Mouse (Mus musculus) testis, adult 2 months (tissue): ENCODE measurements at regions not wholly inside any gene's neighbourhood (a gene's known extent, or its start where the extent isn't known, plus 50 kb on each side); places are given as distances from the start of the nearest gene placed in this dataset.

Experiments used
- H3K27ac ChIP-seq: fragments of 200-500 bp; 2 replicates; pipeline ENCODE4 v1.5.1; 2012; ENCODE audit warnings: low read depth, low read length; ENCODE audit not compliant: control insufficient read depth, insufficient read depth
- H3K27me3 ChIP-seq: fragments of 200-500 bp; 2 replicates; pipeline ENCODE4 v1.6.1; 2012; ENCODE audit warnings: mild to moderate bottlenecking, low read length, moderate library complexity; ENCODE audit not compliant: control insufficient read depth, insufficient read depth
- H3K36me3 ChIP-seq: fragments of 200-500 bp; 2 replicates; pipeline ENCODE4 v1.6.1; 2012; ENCODE audit warnings: mild to moderate bottlenecking, low read length; ENCODE audit not compliant: control insufficient read depth, insufficient read depth
- H3K4me1 ChIP-seq: fragments of 200-500 bp; 2 replicates; pipeline ENCODE4 v1.6.1; 2012; ENCODE audit warnings: low read length; ENCODE audit not compliant: control insufficient read depth, insufficient read depth
- H3K4me3 ChIP-seq: fragments of 200-500 bp; 2 replicates; pipeline ENCODE4 v1.5.1; 2012; ENCODE audit warnings: low read depth, mild to moderate bottlenecking, low read length, moderate library complexity, mixed read lengths; ENCODE audit not compliant: control insufficient read depth
- CTCF ChIP-seq: fragments of 200-500 bp; IDR thresholded peaks from 2 replicates; pipeline ENCODE4 v1.5.1; 2012; ENCODE audit warnings: low read depth, mild to moderate bottlenecking, inconsistent platforms, low read length, moderate library complexity; ENCODE audit not compliant: control insufficient read depth, insufficient read depth, insufficient replicate concordance
- POLR2A ChIP-seq: fragments of 200-500 bp; IDR thresholded peaks from 2 replicates; pipeline ENCODE4 v1.6.1; 2012; ENCODE audit warnings: low read depth, mild to moderate bottlenecking, inconsistent platforms, low read length, moderate library complexity; ENCODE audit not compliant: control insufficient read depth

DNA sequence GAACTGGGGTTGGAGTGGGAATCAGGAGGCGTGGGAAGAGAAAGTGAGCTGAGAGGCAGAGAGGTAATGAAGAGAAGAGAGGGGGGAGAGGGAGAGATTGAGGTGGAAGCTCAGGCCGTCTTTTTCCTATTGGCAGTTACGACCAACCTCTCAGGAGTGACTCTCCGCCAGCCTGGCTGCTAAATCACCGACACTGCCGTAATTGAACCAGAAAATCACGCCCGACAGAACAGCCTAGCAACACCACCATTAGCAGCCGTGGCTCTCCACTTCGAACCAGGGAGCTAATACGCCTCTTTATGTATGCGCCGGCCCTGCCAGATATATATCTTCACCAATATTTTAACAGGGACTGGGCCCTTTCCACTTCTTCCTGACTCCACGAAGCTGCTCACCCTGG, 173.5 kb upstream of the Prok2 start:
- H3K4me1 ChIP-seq, result no peaks in the 10 kb centered on the region
- H3K27ac ChIP-seq, result no peak overlapping the region
- H3K36me3 ChIP-seq, result no peaks in the 10 kb centered on the region
- H3K27me3 ChIP-seq, result no peaks in the 10 kb centered on the region
- no peak overlapping the region for H3K4me3 ChIP-seq
- TF ChIP-seq POLR2A (no peak), CTCF (no peak)

DNA sequence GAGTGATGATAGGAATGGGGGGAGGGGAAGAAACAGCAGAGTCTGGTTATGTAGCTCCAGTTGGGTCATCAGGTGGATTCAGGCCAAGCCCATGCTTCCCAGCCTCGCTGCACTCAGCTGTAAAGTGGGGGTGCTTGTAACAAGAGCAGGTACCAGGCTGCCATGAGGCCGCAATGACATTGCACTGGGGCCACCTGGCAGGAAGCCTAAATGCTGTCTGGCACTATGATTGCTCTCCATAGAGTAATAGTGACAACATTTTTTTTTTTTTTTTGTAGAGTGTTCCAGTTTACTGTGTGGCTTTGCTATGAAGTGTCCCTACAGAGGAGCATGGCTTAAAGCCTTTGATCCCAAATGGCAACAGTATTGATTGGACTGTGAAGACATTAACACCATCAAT, 171.9 kb upstream of the Prok2 start:
- Histone ChIP-seq H3K4me3 (no peak overlapping the region), H3K27me3 (no peaks in the 10 kb centered on the region), H3K4me1 (no peaks in the 10 kb centered on the region), H3K27ac (no peak overlapping the region), H3K36me3 (no peaks in the 10 kb centered on the region)
- TF ChIP-seq POLR2A (no peak), CTCF (no peak)

- H3K27me3 ChIP-seq, result no peaks in the 10 kb centered on the region
Measured at GRCm38 (mm10) chr6:99895558-99895957, 169.4 kb upstream of the Prok2 start.

DNA sequence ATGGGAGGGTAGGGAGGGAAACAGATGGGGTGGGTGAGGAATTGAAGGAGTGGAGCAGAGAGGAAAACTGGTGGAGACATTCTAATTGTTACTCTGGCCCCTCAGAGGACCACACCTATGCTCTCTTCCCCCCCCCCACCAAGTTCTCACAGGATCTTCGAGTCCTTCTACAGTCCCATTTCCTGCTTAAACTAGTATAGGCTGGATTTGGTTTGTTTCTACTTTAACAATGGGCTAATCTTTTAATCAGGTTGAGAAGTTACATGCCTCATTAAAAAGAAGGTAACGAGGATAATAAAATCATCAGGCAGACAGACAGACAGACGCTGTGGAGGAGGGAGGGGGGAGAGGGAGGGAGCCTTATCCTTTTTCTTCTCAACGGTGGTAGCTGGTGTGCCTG, 167.7 kb upstream of the Prok2 start:
- Histone ChIP-seq H3K4me3 (no peak overlapping the region), H3K36me3 (no peaks in the 10 kb centered on the region), H3K27ac (no peak overlapping the region), H3K27me3 (no peaks in the 10 kb centered on the region), H3K4me1 (peaks cover 2% of the 10 kb centered on the region; the same call in 1 of the 2 replicates)
- no peak for TF ChIP-seq CTCF
- no peak for TF ChIP-seq POLR2A

More at GRCm38 (mm10) chr6:99895558-99895957, 169.4 kb upstream of the Prok2 start:
- H3K4me1 ChIP-seq, result peaks cover 2% of the 10 kb centered on the region; the same call in 1 of the 2 replicates
- no peak overlapping the region for H3K27ac ChIP-seq
- H3K36me3 ChIP-seq, result no peaks in the 10 kb centered on the region
- TF ChIP-seq CTCF (no peak), POLR2A (no peak)
- peak overlapping the region; percentile 23; the same call in 1 of the 2 replicates for H3K4me3 ChIP-seq

GRCm38 (mm10) chr6:99892204-99892603, 166.0 kb upstream of the Prok2 start:
- Histone ChIP-seq H3K36me3 (no peaks in the 10 kb centered on the region), H3K27ac (no peak overlapping the region), H3K27me3 (no peaks in the 10 kb centered on the region), H3K4me3 (no peak overlapping the region), H3K4me1 (peaks cover 3% of the 10 kb centered on the region; the same call in 1 of the 2 replicates)
- TF ChIP-seq POLR2A (no peak), CTCF (no peak)

DNA sequence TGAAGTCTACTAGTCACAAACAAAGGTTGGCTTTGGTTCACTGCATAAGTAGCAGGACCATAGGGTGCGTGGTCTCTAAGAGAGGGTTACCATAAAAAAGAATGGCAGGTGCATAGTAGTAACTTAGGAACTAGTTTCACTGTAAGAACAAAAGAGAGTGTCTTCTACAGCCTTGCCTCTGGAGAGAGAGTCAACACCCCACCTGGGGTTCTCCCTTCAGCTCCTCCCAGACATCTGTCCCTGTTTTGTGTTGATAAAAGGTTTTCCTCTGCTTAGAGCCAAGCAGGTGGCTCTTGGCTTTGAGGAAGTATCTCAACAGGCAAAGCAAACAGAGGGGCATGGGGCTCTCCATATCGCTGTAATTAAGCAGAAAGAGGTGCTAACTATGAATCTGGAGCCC, 165.6 kb upstream of the Prok2 start:
- H3K4me1 ChIP-seq, result peaks cover 5% of the 10 kb centered on the region; the same call in 1 of the 2 replicates
- TF ChIP-seq CTCF (no peak), POLR2A (no peak)
- H3K27ac ChIP-seq, result no peak overlapping the region
- H3K27me3 ChIP-seq, result no peaks in the 10 kb centered on the region
- H3K4me3 ChIP-seq, result no peak overlapping the region
- no peaks in the 10 kb centered on the region for H3K36me3 ChIP-seq

DNA sequence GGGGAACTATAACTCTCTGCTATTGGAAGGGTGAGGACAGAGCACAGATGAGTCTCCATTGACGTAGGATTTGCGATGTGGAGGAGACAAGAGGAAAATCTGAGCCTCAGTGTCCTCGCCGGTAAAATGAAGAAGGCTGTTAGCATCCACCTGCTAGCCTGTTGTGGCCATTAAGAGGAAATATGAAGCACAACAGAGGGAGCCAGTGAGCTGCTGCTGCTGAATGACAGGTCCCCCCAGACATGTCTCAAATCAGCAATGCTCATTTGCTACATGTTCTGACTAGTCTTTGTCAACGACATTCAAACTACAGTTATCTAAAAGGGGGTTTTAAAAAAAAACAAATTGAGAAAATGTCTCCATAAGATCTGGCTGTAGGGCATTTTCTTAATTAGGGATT, 164.6 kb upstream of the Prok2 start:
- Histone ChIP-seq H3K4me3 (no peak overlapping the region), H3K4me1 (peaks cover 5% of the 10 kb centered on the region; the same call in 1 of the 2 replicates), H3K27me3 (no peaks in the 10 kb centered on the region), H3K27ac (no peak overlapping the region), H3K36me3 (no peaks in the 10 kb centered on the region)
- no peak for TF ChIP-seq POLR2A
- TF ChIP-seq CTCF, result no peak

DNA sequence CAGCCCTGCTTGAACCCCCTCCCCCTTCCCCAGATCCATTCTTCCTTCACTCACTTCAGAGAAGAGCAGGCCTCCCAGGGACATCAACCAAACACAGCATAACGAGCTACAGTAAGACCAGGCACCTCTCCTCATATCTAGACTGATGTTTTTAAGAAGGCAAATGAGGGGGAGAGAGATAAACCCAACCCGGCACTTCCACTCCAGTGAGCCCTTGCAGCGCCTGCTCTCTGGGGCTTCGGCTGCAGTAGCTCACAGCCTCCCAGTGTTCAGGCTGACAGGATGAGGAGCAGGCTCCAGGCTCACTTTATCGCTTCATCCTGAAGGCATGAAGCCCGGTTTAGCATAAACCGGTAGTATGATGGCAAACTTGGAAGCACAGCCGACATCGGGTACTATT, 162.9 kb upstream of the Prok2 start:
- no peak for TF ChIP-seq POLR2A
- no peak for TF ChIP-seq CTCF
- H3K4me3 ChIP-seq, result no peak overlapping the region
- H3K27me3 ChIP-seq, result no peaks in the 10 kb centered on the region
- H3K36me3 ChIP-seq, result no peaks in the 10 kb centered on the region
- peaks cover 5% of the 10 kb centered on the region; the same call in 1 of the 2 replicates for H3K4me1 ChIP-seq
- H3K27ac ChIP-seq, result no peak overlapping the region
